Mouse (Mus musculus) adrenal gland, postnatal 10 days (tissue): Measurements from ENCODE around the gene Cckbr. TPM values are rescaled to one million over a fixed set of nuclear protein-coding genes. Genes with fewer than 3 reads are reported as not detected.
A peak's percentile ranks its signal among the peaks of the same experiment; 100 is the strongest.
"Not testable (repeated sequence)": the region's sequence is repeated elsewhere in the genome, so short reads cannot be mapped to it uniquely, and the experiment has no call there.

Experiments used
- DNase-seq: peaks from one replicate; pipeline ENCODE4 v3.0.0; 2021; ENCODE audit warnings: mixed read lengths
- total RNA-seq, 2 experiments: library from RNA; stranded (reverse); gene quantifications; 2 replicates each; pipeline ENCODE4 v1.2.3; 2021

Cckbr gene
- total RNA-seq, 2 experiments from 2014 or later, result 0.12 TPM; not detected in 1

DNA sequence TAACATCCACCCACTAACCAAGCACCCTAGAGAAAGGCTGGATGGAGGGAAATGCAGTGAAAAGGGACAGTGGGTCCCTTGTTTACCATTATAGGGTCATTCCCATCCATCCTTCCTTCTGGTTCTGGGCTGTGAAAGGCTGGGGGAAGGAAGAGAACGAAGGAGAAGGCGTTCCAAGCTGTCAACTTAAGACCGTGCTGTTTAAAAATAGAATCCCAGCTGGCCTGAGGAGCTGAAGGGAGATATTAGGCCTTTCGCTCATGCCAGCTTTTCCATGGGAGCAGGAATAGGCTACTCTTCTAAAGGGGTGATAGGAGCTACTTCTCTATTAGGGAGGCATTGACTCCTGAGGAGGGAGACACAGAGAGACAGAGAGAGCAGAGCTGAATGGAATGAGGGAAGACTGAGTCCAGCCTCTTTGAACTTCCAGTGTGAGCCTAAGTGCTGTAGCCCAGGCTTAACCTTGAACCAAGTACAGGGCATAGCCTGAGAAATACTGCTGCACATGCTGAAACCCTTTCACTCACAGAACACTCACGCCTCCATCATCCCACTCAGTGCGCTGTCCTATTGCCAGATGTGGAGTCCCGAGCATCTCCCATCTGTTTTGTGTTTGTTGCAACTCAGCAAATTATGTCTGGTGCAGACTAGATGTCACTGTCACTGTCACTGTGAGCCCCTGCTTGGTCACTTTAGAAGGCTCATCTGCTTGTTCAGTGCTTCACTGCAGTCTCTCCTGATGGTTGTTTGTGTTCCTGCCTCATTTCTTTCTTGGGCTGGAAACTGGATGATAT, 12.6 kb downstream of the Cckbr start:
- DNase-seq, result no peak

- no peak for DNase-seq
These were observed 15.9 kb downstream of the Cckbr start for GRCm38 (mm10) chr7:105441426-105441825.

GRCm38 (mm10) chr7:105445076-105445475, 19.5 kb downstream of the Cckbr start:
- DNase-seq, result no peak

- DNase-seq, result not testable (repeated sequence)
These were observed 27.8 kb downstream of the Cckbr start for GRCm38 (mm10) chr7:105453345-105453744.

DNA sequence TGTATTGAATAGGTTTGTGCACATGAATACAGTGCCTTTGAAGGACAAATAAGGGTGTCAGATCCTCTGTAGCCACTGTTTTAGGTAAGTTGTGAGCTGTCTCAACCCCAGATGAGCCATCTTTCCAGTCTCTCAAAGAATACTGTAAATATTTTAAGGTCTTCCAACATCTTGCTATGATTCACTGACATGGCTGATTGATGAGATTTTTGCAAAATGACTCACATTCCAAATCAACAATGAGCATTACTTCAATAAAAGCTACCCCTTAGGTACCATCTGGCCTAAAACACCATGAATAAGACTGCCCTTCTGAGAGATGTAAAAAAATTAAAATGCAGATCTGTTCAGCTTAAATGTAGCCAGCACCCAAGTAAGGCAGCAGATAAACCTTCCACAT, 33.0 kb downstream of the Cckbr start:
- no peak for DNase-seq

DNA sequence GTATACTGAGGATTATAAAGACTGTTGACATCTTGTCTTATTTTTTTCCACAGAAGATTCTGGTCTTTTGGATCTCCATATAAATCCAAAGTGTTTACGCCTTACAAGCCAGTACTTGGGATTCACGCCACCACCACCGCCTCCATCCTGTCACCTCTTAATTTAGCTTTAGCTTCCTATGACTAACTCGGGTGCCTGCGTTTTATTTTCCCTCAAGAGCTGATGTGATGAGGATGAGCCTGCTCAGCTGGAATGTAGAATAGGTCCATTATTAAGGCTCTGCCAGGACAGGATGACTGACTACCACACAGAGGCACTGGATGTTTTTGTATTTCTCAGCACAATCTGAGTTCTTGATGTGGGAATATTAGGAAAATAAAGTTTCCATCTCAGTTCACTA, 40.0 kb downstream of the Cckbr start:
- DNase-seq, result not testable (repeated sequence)

DNA sequence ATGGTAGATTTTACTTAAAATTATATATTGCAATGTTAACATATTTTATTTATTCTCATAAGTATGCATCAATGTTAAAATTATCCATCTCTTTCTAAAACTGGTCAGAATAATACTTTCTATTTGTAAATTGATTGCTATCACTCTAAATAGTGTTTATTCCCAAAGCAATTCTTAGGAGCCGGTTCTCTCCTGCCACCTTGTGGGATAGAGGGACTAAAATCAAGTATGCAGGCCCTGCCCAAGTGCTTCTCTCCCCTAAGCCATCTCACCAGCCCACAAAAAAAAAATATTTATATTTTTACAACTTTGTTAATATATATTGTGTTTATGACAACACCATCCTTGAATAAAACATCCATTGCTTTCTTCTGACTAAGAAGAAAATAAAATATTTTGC, 47.1 kb downstream of the Cckbr start:
- no peak for DNase-seq

DNA sequence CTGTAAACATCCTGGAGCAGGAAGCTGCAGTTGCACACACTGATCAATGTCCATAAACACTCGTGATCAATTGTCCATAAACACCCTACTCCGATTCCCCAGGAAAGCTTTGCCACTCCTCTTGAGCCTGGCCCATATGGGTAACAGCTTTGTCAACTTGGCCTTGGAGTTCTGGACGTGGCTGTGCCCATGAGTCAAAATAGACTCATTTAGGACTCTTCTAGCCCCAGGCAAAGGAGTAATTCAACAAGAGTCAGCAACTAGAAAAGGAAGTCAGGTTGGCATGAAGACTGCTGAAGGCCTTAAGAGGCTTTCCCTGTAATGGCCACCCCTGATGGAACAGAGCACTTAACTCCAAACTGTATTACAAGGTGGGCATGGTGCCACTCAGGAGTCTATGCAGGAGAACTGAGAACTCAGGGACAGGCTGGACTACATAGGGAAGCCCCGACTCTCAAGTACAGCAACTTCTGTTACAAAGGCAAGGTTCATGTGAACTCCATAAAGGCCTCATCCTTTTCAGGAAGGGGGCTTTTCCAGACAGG, 49.3 kb downstream of the Cckbr start:
- peak; percentile 15 for DNase-seq

- DNase-seq, result peak; percentile 19
These were observed 49.9 kb downstream of the Cckbr start for GRCm38 (mm10) chr7:105475396-105475949.

GRCm38 (mm10) chr7:105476683-105477432, 51.3 kb downstream of the Cckbr start:
- DNase-seq, result no peak

GRCm38 (mm10) chr7:105477433-105477700, 51.8 kb downstream of the Cckbr start:
- no peak for DNase-seq

- DNase-seq, result peak; percentile 60
These were observed 52.3 kb downstream of the Cckbr start for GRCm38 (mm10) chr7:105477841-105478240.

GRCm38 (mm10) chr7:105478344-105478743, 52.8 kb downstream of the Cckbr start:
- no peak for DNase-seq

- no peak for DNase-seq
These were observed 53.7 kb downstream of the Cckbr start for GRCm38 (mm10) chr7:105479232-105479631.

DNA sequence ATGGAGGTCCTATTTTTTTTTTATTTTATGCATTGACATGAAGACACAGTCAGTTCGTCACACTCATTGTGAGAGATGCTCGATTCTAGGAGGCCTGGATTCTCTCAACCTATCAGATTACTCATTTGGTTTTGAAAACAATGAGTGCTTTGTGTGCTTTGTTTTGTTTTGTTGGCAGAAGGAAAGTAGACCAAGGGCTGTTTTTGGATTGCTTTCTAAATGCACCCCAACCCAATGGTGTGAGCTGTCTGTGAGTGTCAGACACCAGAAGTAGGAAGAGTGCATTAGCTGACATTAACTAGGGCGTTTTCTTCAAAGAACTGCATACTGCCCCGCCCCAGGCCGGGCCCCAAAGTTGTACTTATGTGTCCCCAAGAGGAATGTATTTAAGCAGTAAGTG, 54.5 kb downstream of the Cckbr start:
- no peak for DNase-seq

DNA sequence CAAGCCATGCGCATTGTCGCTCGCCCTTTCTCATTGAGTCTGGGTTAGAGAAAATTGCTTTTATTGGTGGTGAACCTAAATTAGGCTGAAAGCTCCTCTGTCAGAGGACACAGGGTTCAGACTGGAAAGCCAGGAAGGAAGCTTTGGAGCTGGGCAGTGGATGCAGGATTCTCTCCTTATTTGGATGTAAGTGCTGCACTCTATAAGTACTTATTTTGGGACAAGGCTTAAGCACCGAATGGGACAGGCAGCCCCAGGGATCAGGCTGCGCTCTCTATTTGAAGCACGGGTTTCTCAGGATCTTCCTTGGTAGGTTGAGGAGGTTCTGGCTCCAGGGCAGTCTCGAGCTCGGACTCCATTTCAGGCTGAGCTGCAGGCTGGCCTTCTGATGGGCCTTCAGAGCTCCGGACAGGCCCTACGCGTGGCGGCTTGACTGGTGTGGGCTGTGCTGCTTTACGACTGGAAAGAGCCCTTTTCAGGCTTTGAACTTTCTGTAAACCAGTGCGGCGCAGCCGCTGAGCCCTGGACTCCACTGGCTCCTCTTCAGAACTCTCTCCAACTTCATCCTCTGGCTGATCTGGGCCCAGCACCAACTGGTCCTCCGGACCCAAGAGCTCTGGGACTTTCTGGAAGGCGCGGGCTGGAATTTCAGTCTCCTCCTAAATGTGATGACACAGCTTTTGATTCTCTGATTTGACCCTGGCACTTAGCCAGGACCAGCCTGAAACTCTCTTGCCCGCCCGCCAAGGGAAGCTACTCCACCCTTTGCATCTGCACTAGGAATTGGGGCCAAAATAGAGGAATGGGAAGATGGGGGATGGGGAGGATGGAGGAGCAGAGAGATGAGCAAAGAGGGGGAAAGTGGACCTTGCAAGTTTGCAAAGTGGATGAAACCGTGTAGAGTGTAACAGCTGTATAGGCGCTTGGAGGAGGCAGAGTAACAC, 55.3 kb downstream of the Cckbr start:
- peak; percentile 76 for DNase-seq

GRCm38 (mm10) chr7:105481505-105482411, 56.2 kb downstream of the Cckbr start, which contains the start of gene Cavin3:
Gene Cavin3 (minus strand): TSS chr7:105482300.
- peak; percentile 88 for DNase-seq

DNA sequence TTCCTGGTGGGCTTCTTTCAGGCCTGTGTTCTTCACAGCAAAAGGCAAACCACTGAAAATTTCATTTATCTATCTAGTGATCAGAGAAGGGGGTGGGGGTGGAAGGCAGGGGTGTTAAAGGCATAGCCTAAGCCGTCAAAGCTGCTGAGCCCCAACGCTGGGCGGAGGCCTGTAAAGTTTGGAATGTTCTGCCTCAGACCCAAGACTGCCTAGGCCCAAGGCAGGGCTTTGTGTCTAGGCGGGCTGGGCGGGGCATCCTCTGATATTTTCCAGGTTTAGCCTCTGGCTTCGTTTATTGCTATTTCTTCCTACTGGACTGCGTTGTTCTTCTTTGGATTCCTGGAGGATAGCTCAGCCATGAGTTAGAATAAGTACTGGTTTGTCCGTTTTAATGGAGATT, 56.9 kb downstream of the Cckbr start:
- peak; percentile 26 for DNase-seq

DNA sequence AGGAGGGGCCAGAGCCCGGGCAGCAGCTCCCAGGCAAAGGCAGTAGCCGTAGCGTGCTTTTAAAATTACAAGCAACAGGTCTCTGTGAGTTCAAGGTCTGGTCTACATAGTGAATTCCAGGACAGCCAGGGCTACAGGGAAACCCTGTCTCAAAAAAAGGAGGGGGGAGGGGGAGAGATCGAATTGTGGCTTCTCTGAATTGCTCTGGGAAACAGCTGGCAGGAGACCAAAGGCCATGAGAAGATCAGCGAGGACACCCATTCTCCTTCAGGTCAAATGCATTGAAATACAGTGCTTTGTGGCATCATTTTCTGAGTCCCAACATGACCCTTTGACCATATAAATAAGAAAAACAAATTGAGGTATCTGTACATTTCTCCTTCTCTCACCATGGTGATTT, 59.5 kb downstream of the Cckbr start:
- peak; percentile 55 for DNase-seq

DNA sequence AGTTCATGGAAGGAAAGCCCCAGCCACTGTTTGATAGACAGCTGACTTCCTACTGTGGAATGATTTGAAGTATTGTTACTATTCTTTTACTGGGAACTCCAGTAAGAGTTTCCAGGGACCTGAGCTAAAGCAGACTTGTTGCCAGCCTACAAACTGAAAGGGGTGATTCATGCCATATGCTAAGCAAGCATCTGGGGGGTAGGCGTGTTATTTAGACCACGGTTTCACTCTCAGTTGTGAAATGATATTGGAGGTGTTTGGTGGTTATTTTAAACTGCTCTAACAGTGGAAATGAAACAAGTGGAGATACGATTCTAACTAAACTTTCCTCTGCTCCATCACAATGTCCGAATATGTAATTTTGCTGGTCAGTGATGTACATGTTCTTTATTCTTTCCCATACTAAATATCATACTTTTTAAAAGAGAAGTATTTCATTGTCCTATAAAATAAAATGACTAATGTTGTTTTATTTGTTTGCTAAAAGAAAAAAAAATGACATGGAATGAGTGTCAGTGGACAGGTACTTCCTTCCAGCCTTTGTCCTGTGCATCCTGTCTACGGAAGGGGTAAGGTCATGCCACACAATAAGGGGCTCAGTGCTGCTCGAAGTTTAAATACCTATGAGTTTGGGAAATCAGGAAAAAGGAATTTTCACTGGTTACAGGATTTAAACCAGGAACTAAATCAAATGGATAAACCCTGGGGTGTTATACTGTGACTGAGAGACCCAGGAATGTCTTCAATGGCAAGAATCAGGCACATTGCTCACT, 61.8 kb downstream of the Cckbr start:
- DNase-seq, result no peak
